Mouse (Mus musculus) megakaryocyte, embryonic 14.5 days (primary cell): ENCODE results near the gene Ldlrad1.

Source experiments
- FLI1 ChIP-seq: IDR thresholded peaks from 2 replicates; pipeline ENCODE4 v1.6.1; 2012; ENCODE audit warnings: low read length, inconsistent platforms, mixed read lengths
- GATA1 ChIP-seq: IDR thresholded peaks from 3 replicates; pipeline ENCODE4 v1.6.1; 2012; ENCODE audit warnings: mixed read lengths, low read length, inconsistent platforms, borderline replicate concordance

GRCm38 (mm10) chr4:107208880-107209279 lies at the start of gene Ldlrad1:
- TF ChIP-seq GATA1: no peak
- no peak for TF ChIP-seq FLI1
